Mouse (Mus musculus) myocyte (in vitro differentiated cells): Measurements from ENCODE around the gene Agr2.

ENCODE experiments used
- E2F4 ChIP-seq: IDR thresholded peaks from one replicate; pipeline ENCODE4 v1.6.1; 2011; ENCODE audit warnings: mild to moderate bottlenecking, control low read depth, moderate library complexity; ENCODE audit not compliant: insufficient read depth
- MAX ChIP-seq: IDR thresholded peaks from one replicate; pipeline ENCODE4 v1.6.1; 2011; ENCODE audit warnings: low read depth, mild to moderate bottlenecking, control low read depth
- POLR2A ChIP-seq: IDR thresholded peaks from one replicate; pipeline ENCODE4 v1.6.1; 2011; ENCODE audit warnings: low read depth, mild to moderate bottlenecking, control low read depth, moderate library complexity; ENCODE audit not compliant: insufficient read length
- USF1 ChIP-seq: IDR thresholded peaks from one replicate; pipeline ENCODE4 v1.6.1; 2011; ENCODE audit warnings: low read depth, mild to moderate bottlenecking, control low read depth, moderate library complexity

DNA sequence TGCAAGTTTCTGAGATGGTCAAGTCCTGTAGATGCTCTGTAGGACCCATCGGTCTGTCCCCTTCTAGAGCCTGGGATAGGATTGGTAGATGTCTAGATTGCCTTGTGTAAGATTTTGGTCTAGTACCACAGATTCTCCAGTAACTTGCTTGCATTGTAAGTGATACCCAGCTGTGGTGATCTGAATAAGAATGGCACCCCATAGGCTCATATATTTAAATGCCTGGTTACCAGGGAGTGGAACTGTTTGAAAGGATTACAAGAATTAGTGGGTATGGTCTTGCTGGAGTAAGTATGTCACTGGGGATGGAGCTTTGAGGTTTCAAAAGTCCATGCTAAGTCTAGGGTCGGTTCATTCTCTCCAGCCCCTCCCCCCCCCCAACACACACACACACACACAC is 28.0 kb downstream of the Agr2 start:
- TF ChIP-seq POLR2A = no peak
- TF ChIP-seq MAX = no peak
- no peak for TF ChIP-seq E2F4
- no peak for TF ChIP-seq USF1
